20 mouse cellular contexts compared by ENCODE assay signal in genomic region chr5:42164731-42165130, GRCm38 (mm10).
DNase-seq lines count a peak whose midpoint lies in the region; ATAC-seq lines count a peak whose summit lies in the region.
"Had no signal": no experiment of that assay in that cellular context is flagged by ENCODE, and none has a peak within 500 bp of the region (broad histone marks: within the 10 kb centered on the region; RNA-seq: fewer than 3 reads in every experiment).

No protein-coding gene starts in this region.

- no peaks in the 10 kb centered on the region for H3K4me1 ChIP-seq in embryonic facial prominence, embryonic 14.5 days (ENCODE audit: control insufficient read depth, insufficient read depth, low read length)
- no peaks in the 10 kb centered on the region for H3K4me1 ChIP-seq in embryonic facial prominence, embryonic 10.5 days
- H3K4me1 ChIP-seq in hindbrain, embryonic 16.5 days (ENCODE audit: control insufficient read depth, insufficient read depth, low read depth, low read length) = no peaks in the 10 kb centered on the region
- no peaks in the 10 kb centered on the region for H3K4me1 ChIP-seq in forebrain, embryonic 14.5 days (ENCODE audit: control insufficient read depth, insufficient read depth, low read length)
- H3K4me1 ChIP-seq: embryonic facial prominence, embryonic 13.5 days; limb, embryonic 15.5 days; liver, embryonic 15.5 days had no signal

- no peak overlapping the region for H3K4me2 ChIP-seq in embryonic facial prominence, embryonic 14.5 days (ENCODE audit: low read depth, low read length)
- no peak overlapping the region for H3K4me2 ChIP-seq in hindbrain, embryonic 16.5 days (ENCODE audit: low read length)
- H3K4me2 ChIP-seq in forebrain, embryonic 14.5 days (ENCODE audit: low read length) = no peak overlapping the region
- H3K4me2 ChIP-seq: embryonic facial prominence, embryonic 13.5 days; limb, embryonic 15.5 days; liver, embryonic 15.5 days; neural tube, embryonic 13.5 days had no signal

- DNase-seq in embryonic facial prominence, embryonic 14.5 days (ENCODE audit: low spot score) = peak; percentile 6
- DNase-seq in embryonic facial prominence, embryonic 10.5 days (ENCODE audit: low spot score) = no peak
- DNase-seq in brain, adult 2 months (ENCODE audit: low read depth, low spot score) = peak; percentile 33
- peak; percentile 14 for DNase-seq in neural tube, embryonic 10.5 days (ENCODE audit: extremely low spot score, low spot score)
- no peak for DNase-seq in forebrain, embryonic 14.5 days (ENCODE audit: low spot score)
- DNase-seq in kidney, adult 8-10 months = no peak
- no peak for DNase-seq in heart, postnatal 36 days
- DNase-seq: adrenal gland, postnatal 36 days; cerebellum, postnatal 36 days; forebrain, postnatal 0 days; kidney, adult 11 months; thymus, postnatal 25 days had no signal

- H3K36me3 ChIP-seq in embryonic facial prominence, embryonic 14.5 days (ENCODE audit: control insufficient read depth, insufficient read depth, low read length) = no peaks in the 10 kb centered on the region
- H3K36me3 ChIP-seq in embryonic facial prominence, embryonic 10.5 days (replicated peaks) = no peaks in the 10 kb centered on the region
- H3K36me3 ChIP-seq in hindbrain, embryonic 16.5 days (ENCODE audit: control insufficient read depth, insufficient read depth, low read length) = no peaks in the 10 kb centered on the region
- no peaks in the 10 kb centered on the region for H3K36me3 ChIP-seq in forebrain, embryonic 14.5 days (ENCODE audit: control insufficient read depth, insufficient read depth, low read length)
- H3K36me3 ChIP-seq: embryonic facial prominence, embryonic 13.5 days; limb, embryonic 15.5 days; liver, embryonic 15.5 days; neural tube, embryonic 13.5 days had no signal

- H3K27me3 ChIP-seq in embryonic facial prominence, embryonic 14.5 days (replicated peaks; ENCODE audit: control insufficient read depth, insufficient read depth, low read length) = no peaks in the 10 kb centered on the region
- no peaks in the 10 kb centered on the region for H3K27me3 ChIP-seq in embryonic facial prominence, embryonic 10.5 days (replicated peaks; ENCODE audit: low read depth, poor library complexity, severe bottlenecking)
- no peaks in the 10 kb centered on the region for H3K27me3 ChIP-seq in hindbrain, embryonic 16.5 days (replicated peaks; ENCODE audit: control insufficient read depth, insufficient read depth, low read length)
- H3K27me3 ChIP-seq in forebrain, embryonic 14.5 days (replicated peaks; ENCODE audit: control insufficient read depth, insufficient read depth, low read length) = no peaks in the 10 kb centered on the region
- H3K27me3 ChIP-seq: CH12.LX; embryonic facial prominence, embryonic 13.5 days; limb, embryonic 15.5 days; liver, embryonic 15.5 days; neural tube, embryonic 13.5 days had no signal

- no peak overlapping the region for H3K9ac ChIP-seq in embryonic facial prominence, embryonic 14.5 days (ENCODE audit: low read depth, low read length)
- no peak overlapping the region for H3K9ac ChIP-seq in hindbrain, embryonic 16.5 days (ENCODE audit: low read depth, low read length)
- no peak overlapping the region for H3K9ac ChIP-seq in forebrain, embryonic 14.5 days (ENCODE audit: low read length)
- H3K9ac ChIP-seq: embryonic facial prominence, embryonic 13.5 days; forebrain, postnatal 0 days; limb, embryonic 15.5 days; liver, embryonic 15.5 days; neural tube, embryonic 13.5 days had no signal

- 61% methylated on average over 2 of the region's 2 CpGs for WGBS in embryonic facial prominence, embryonic 14.5 days
- 81% methylated on average over 2 of the region's 2 CpGs for WGBS in embryonic facial prominence, embryonic 10.5 days
- WGBS in hindbrain, embryonic 16.5 days = 63% methylated on average over 2 of the region's 2 CpGs
- WGBS in forebrain, embryonic 14.5 days = 70% methylated on average over 2 of the region's 2 CpGs

- no peak overlapping the region for H3K4me3 ChIP-seq in embryonic facial prominence, embryonic 14.5 days (ENCODE audit: low read depth, low read length)
- H3K4me3 ChIP-seq in embryonic facial prominence, embryonic 10.5 days = no peak overlapping the region
- H3K4me3 ChIP-seq in hindbrain, embryonic 16.5 days (ENCODE audit: low read length) = no peak overlapping the region
- H3K4me3 ChIP-seq in forebrain, embryonic 14.5 days (ENCODE audit: low read depth, low read length) = no peak overlapping the region
- H3K4me3 ChIP-seq: embryonic facial prominence, embryonic 13.5 days; limb, embryonic 15.5 days; liver, embryonic 15.5 days; neural tube, embryonic 13.5 days had no signal

- intact Hi-C loops in heart, postnatal 36 days (cut with DNase I) = no loop called here

- no peaks in the 10 kb centered on the region for H3K9me3 ChIP-seq in embryonic facial prominence, embryonic 14.5 days (ENCODE audit: control insufficient read depth, low read length)
- H3K9me3 ChIP-seq in embryonic facial prominence, embryonic 10.5 days = no peaks in the 10 kb centered on the region
- no peaks in the 10 kb centered on the region for H3K9me3 ChIP-seq in hindbrain, embryonic 16.5 days (ENCODE audit: control insufficient read depth, low read length)
- no peaks in the 10 kb centered on the region for H3K9me3 ChIP-seq in forebrain, embryonic 14.5 days (replicated peaks; ENCODE audit: control insufficient read depth, low read length)
- H3K9me3 ChIP-seq: embryonic facial prominence, embryonic 13.5 days; limb, embryonic 15.5 days; liver, embryonic 15.5 days; neural tube, embryonic 13.5 days had no signal

- no peak for ATAC-seq in embryonic facial prominence, embryonic 14.5 days (ENCODE audit: low read depth)
- peak; percentile 45 for ATAC-seq in hindbrain, embryonic 16.5 days
- no peak for ATAC-seq in forebrain, embryonic 14.5 days
- ATAC-seq: forebrain, postnatal 0 days; lung, postnatal 0 days had no signal

- H3K27ac ChIP-seq in embryonic facial prominence, embryonic 14.5 days (replicated peaks; ENCODE audit: low read depth, low read length) = no peak overlapping the region
- no peak overlapping the region for H3K27ac ChIP-seq in embryonic facial prominence, embryonic 10.5 days (replicated peaks)
- no peak overlapping the region for H3K27ac ChIP-seq in hindbrain, embryonic 16.5 days (ENCODE audit: low read depth, low read length)
- H3K27ac ChIP-seq in forebrain, embryonic 14.5 days (ENCODE audit: low read depth, low read length) = no peak overlapping the region
- H3K27ac ChIP-seq: embryonic facial prominence, embryonic 13.5 days; kidney, postnatal 0 days; limb, embryonic 15.5 days; liver, embryonic 15.5 days; neural tube, embryonic 13.5 days had no signal

Comparison
In these comparisons a context has a peak if more than half of its experiments do, and no peak if none do; other contexts are left out.
1. DNase-seq: peak in embryonic facial prominence, embryonic 14.5 days (single experiment), brain, adult 2 months (single experiment) and neural tube, embryonic 10.5 days (single experiment); none in embryonic facial prominence, embryonic 10.5 days (single experiment), forebrain, embryonic 14.5 days (single experiment), kidney, adult 8-10 months (0 of 2) and heart, postnatal 36 days (0 of 2).